Mouse (Mus musculus) lung, postnatal 0 days (tissue): ENCODE data around the gene Gm21256. TPM values are rescaled to one million over a fixed set of nuclear protein-coding genes. Genes with fewer than 3 reads are reported as not detected.
"Not testable (repeated sequence)": the region's sequence is repeated elsewhere in the genome, so short reads cannot be mapped to it uniquely, and the experiment has no call there.

Experiments
- ATAC-seq: fragments of 200-750 bp; cut with Nextera tagmentation; 2 replicates; pipeline ENCODE4 v1.8.0; 2017; ENCODE audit warnings: moderate library complexity
- DNase-seq: peaks from one replicate; pipeline ENCODE4 v3.0.0-alpha.2; 2016; ENCODE audit warnings: low spot score
- H3K27ac ChIP-seq: fragments of 300-500 bp; sonication (generic); 2 replicates; pipeline ENCODE4 v1.5.1; 2014; ENCODE audit warnings: antibody characterized with exemption, mild to moderate bottlenecking, low read length, mixed read lengths
- H3K27me3 ChIP-seq: fragments of 300-500 bp; sonication (generic); replicated peaks from 2 replicates; pipeline ENCODE4 v1.6.1; 2014; ENCODE audit warnings: low read length, mixed read lengths; ENCODE audit not compliant: insufficient read depth
- H3K36me3 ChIP-seq: fragments of 300-500 bp; sonication (generic); 2 replicates; pipeline ENCODE4 v1.6.1; 2014; ENCODE audit warnings: low read length, mixed read lengths; ENCODE audit not compliant: insufficient read depth
- H3K4me1 ChIP-seq: fragments of 300-500 bp; sonication (generic); 2 replicates; pipeline ENCODE4 v1.6.1; 2014; ENCODE audit warnings: antibody characterized with exemption, low read depth, low read length, mixed read lengths; ENCODE audit not compliant: insufficient read depth
- H3K4me2 ChIP-seq: fragments of 300-500 bp; sonication (generic); replicated peaks from 2 replicates; pipeline ENCODE4 v1.6.1; 2014; ENCODE audit warnings: low read depth, mild to moderate bottlenecking, low read length, moderate library complexity, mixed read lengths
- H3K4me3 ChIP-seq: fragments of 300-500 bp; sonication (generic); 2 replicates; pipeline ENCODE4 v1.5.1; 2014; ENCODE audit warnings: low read depth, low read length
- H3K9ac ChIP-seq: fragments of 300-500 bp; sonication (generic); replicated peaks from 2 replicates; pipeline ENCODE4 v1.6.1; 2014; ENCODE audit warnings: low read depth, mild to moderate bottlenecking
- H3K9me3 ChIP-seq: fragments of 300-500 bp; sonication (generic); 2 replicates; pipeline ENCODE4 v1.6.1; 2016; ENCODE audit warnings: low read length, mixed read lengths
- WGBS: fragments of 180-500 bp; shearing (Covaris S2); extraction: QIAGEN DNeasy Blood & Tissue Kit; methylation state at CpG from one replicate; pipeline ENCODE4 v1.1.7; 2014; 5-methylcytosine and 5-hydroxymethylcytosine counted together
- polyA plus RNA-seq: library from polyadenylated mRNA; unstranded; fragments of >200 nt; fragmentation: Nextera tagmentation; extraction: Ambion mirVana; gene quantifications from 2 replicates; pipeline ENCODE4 v1.2.1, GENCODE M21; 2015

Gene Gm21256
- not detected in 2 replicates for polyA plus RNA-seq

DNA sequence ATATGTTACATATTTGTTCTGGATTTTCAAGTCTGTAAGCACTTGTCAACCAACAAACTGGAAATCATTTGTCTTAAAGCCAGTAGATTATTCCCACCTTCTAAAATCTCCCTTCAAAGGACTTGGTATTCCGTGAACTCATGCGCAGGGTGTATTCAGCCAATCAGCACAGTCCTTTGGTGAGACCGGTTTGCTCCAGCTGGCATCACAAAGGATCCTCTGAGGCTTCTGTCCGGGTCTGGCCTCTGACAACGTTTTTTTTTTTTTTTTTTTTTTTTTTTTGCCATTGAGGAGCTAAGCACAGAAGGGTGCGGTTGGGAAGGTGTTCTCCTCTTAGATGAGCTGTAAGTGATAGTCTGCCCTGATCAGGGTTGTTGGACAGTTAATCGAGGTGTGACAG is at the start of gene Gm21256:
Gene Gm21256 (plus strand): TSS at position 301 of the 400 bp plus-strand sequence.
- no CpG with 5 or more reads among the region's 7 CpGs for WGBS
- H3K36me3 ChIP-seq, H3K9ac ChIP-seq, H3K27me3 ChIP-seq, H3K27ac ChIP-seq, H3K4me1 ChIP-seq, H3K4me2 ChIP-seq, ATAC-seq, DNase-seq, H3K4me3 ChIP-seq, H3K9me3 ChIP-seq: not testable (repeated sequence)

Other genes with a start within 250 kb of the Gm21256 start
- not detected in 2 replicates for gene Gm21170, start 240.1 kb downstream of the Gm21256 start, polyA plus RNA-seq